Mouse (Mus musculus) right cerebral cortex, adult 2 months (tissue): ENCODE results near the gene Hoxd3.

ENCODE experiments used
- DNase-seq, 2 experiments: peaks; one replicate each; pipeline ENCODE4 v3.0.0; 2021 to 2022; ENCODE audit warnings: low spot score in 2 of 2

Hoxd3 gene

GRCm38 (mm10) chr2:74745540-74746297 lies 34.0 kb downstream of the Hoxd3 start:
- no peak for DNase-seq

GRCm38 (mm10) chr2:74746298-74746921 lies 34.7 kb downstream of the Hoxd3 start:
- no peak for DNase-seq

- DNase-seq: no peak
Measured at GRCm38 (mm10) chr2:74747006-74747405, 35.3 kb downstream of the Hoxd3 start.

- DNase-seq: no peak
Measured at GRCm38 (mm10) chr2:74747661-74748141, 36.0 kb downstream of the Hoxd3 start.

GRCm38 (mm10) chr2:74748436-74748995 lies 36.8 kb downstream of the Hoxd3 start:
- no peak for DNase-seq

- DNase-seq: no peak
Measured at GRCm38 (mm10) chr2:74749337-74750121, 37.8 kb downstream of the Hoxd3 start.

GRCm38 (mm10) chr2:74750731-74751250 lies 39.1 kb downstream of the Hoxd3 start:
- DNase-seq: no peak

GRCm38 (mm10) chr2:74751861-74752260 lies 40.1 kb downstream of the Hoxd3 start:
- no peak for DNase-seq

GRCm38 (mm10) chr2:74752431-74753174 lies 40.9 kb downstream of the Hoxd3 start:
- DNase-seq: no peak

GRCm38 (mm10) chr2:74753175-74753523 lies 41.4 kb downstream of the Hoxd3 start:
- DNase-seq: no peak

- no peak for DNase-seq
Measured at GRCm38 (mm10) chr2:74753711-74754110, 42.0 kb downstream of the Hoxd3 start.

- DNase-seq: no peak
Measured at GRCm38 (mm10) chr2:74760146-74760545, 48.4 kb downstream of the Hoxd3 start.

- no peak for DNase-seq
Measured at GRCm38 (mm10) chr2:74761941-74762340, 50.2 kb downstream of the Hoxd3 start.

GRCm38 (mm10) chr2:74762522-74763244 lies 51.0 kb downstream of the Hoxd3 start, which contains the start of gene Hoxd1:
Hoxd1 (plus strand) TSS chr2:74762980.
- no peak for DNase-seq

GRCm38 (mm10) chr2:74763245-74763735 lies 51.6 kb downstream of the Hoxd3 start:
- no peak for DNase-seq

- DNase-seq: no peak
Measured at GRCm38 (mm10) chr2:74763976-74764375, 52.2 kb downstream of the Hoxd3 start.

- DNase-seq: no peak
Measured at GRCm38 (mm10) chr2:74774359-74774758, 62.6 kb downstream of the Hoxd3 start.

GRCm38 (mm10) chr2:74777536-74778275 lies 66.0 kb downstream of the Hoxd3 start:
- DNase-seq: no peak

- no peak for DNase-seq
Measured at GRCm38 (mm10) chr2:74781386-74781785, 69.7 kb downstream of the Hoxd3 start.

GRCm38 (mm10) chr2:74795531-74795930 lies 83.8 kb downstream of the Hoxd3 start:
- DNase-seq: no peak
